Mouse (Mus musculus): ENCODE results near the gene Calm3.

- TF ChIP-seq CTCF (IDR thresholded peaks at IDR 0.05; ENCODE audit: low read depth): peak; percentile 18; the same call in 1 of the 2 replicates
- no peak for TF ChIP-seq EP300 (IDR thresholded peaks at IDR 0.05; ENCODE audit: low read depth)
Observed at GRCm38 (mm10) chr7:16873392-16873791, 50.5 kb downstream of the Calm3 start.

Measured in heart, postnatal 0 days (tissue).